Mouse (Mus musculus) megakaryocyte, embryonic 14.5 days (primary cell): ENCODE results near the gene Rab25. TPM values are rescaled to one million over a fixed set of nuclear protein-coding genes. Genes with fewer than 3 reads are reported as not detected.
A peak's percentile ranks its signal among the peaks of the same experiment; 100 is the strongest.

Experiments used
- H3K27me3 ChIP-seq: replicated peaks from 2 replicates; pipeline ENCODE3; 2012; ENCODE audit warnings: inconsistent platforms
- H3K36me3 ChIP-seq: replicated peaks from 2 replicates; pipeline ENCODE3; 2012; ENCODE audit warnings: low read length, inconsistent platforms, mixed read lengths
- H3K4me1 ChIP-seq: 2 replicates; pipeline ENCODE4 v1.6.1; 2012; ENCODE audit warnings: inconsistent platforms
- H3K4me3 ChIP-seq: replicated peaks from 2 replicates; pipeline ENCODE3; 2012; ENCODE audit warnings: moderate library complexity, mild to moderate bottlenecking, inconsistent platforms
- H3K9me3 ChIP-seq: 2 replicates; pipeline ENCODE4 v1.6.1; 2012; ENCODE audit warnings: inconsistent platforms
- FLI1 ChIP-seq: IDR thresholded peaks from 2 replicates; pipeline ENCODE4 v1.6.1; 2012; ENCODE audit warnings: low read length, inconsistent platforms, mixed read lengths
- GATA1 ChIP-seq: IDR thresholded peaks from 3 replicates; pipeline ENCODE4 v1.6.1; 2012; ENCODE audit warnings: mixed read lengths, low read length, inconsistent platforms, borderline replicate concordance
- polyA plus RNA-seq: library from polyadenylated mRNA; stranded (reverse); fragments of >175 nt; gene quantifications from 2 replicates; pipeline ENCODE4 v1.2.3, GENCODE M21; 2012; ENCODE audit warnings: low replicate concordance; ENCODE audit not compliant: insufficient read depth

Rab25 gene
- polyA plus RNA-seq, 1 experiment: 0.51 TPM

DNA sequence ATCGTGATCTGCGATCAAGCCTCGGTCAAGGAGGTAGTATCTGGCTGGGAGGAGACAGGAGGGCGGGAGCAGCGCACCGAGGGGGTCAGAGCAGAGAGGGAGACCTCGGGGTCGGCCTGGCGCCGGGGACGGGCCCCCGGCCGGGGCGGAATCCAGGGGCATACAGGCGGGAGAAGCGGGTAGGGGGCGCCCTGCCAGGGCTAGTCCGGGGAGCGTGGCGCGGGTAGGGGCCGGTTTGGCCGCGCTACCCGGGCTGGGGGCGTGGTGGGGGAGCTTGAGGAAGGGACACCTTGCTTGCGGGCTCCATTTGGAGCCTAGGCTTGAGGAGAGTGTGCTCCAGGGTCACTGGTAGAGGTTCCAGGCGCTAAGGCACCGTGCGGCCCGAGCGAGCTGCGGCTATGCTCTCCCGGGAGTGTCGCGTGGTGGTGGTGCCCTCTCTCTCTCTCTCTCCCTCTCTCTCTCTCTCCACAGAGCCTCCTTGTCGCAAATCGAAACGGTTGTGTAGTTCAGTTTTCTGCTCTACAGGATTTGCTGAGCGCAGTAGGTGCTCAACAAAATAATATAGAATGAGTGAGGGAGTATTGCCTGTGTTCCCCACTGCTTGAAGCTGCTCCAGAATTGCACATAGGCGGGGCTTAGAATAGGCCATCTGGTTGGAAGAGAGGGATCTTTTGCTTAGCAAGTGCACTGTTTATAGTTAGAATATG is 5.9 kb upstream of the Rab25 start:
- peaks cover 59% of the 10 kb centered on the region for H3K36me3 ChIP-seq
- H3K4me3 ChIP-seq: peak overlapping the region; percentile 100
- peaks cover 49% of the 10 kb centered on the region for H3K4me1 ChIP-seq
- H3K27me3 ChIP-seq: no peaks in the 10 kb centered on the region
- no peaks in the 10 kb centered on the region for H3K9me3 ChIP-seq
- TF ChIP-seq GATA1: no peak
- TF ChIP-seq FLI1: no peak

DNA sequence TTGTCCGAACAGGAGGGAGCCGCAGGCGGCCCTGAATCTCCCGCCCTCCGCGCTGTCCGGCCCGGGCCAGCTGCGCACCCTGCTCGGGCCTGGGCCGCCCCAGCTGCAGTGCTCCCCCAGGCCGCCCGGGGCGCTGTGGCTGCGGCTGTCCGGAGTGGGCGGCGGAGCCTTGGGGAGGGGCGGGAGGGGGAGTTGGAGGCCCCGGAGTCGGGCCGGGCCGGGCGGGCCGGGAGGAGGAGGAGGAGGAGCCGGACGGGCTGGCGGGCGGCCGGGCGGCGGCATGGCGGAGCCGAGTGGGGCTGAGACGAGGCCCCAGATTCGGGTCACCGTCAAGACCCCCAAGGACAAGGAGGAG is 5.4 kb upstream of the Rab25 start, which contains the start of gene Ubqln4:
Gene Ubqln4, plus strand, starts transcription at position 234 of the 355 bp plus-strand sequence.
- peaks cover 49% of the 10 kb centered on the region for H3K4me1 ChIP-seq

DNA sequence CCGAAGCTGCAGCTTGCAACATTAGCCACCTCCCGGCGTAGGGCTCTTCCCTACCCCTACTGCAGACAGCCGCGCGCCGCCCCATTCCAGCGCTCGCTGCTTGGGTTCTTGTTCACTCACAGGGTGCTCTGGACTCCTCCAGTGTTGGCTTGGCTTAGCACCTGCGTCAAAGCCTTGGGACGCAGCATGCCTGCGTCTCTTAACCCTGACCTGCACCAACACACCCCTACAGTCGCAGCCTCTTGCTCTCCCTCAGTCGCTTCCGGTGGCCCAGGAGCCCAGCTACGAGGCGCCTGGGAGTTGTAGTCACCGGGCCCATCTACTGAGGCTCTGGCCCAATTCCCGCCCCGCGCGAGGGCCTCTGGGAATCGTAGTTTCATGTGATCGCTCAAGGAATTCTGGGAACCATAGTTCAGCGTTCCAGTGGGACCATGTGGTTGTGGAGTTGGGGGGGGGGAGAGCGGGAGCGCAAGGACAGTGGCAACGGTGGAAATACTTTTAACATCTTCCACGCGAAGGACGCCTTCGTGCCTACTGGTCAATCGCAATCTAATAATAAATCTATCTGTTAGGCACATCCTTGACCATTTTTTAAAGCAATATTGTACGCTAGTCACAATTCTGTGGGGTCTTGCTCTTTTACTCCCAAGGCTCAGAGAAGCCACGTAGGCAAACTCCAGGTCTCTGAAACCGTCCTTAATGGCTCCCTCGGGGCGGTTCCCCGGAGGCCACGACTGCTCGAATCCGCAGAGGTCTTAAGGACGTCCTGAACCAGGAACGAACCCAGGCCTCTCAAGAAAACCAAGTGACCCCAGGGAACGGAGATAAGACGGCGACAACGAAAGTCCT is 4.8 kb upstream of the Rab25 start, which contains the start of gene Lamtor2:
Gene Lamtor2, minus strand, starts transcription at position 399 of the 849 bp plus-strand sequence.
- TF ChIP-seq FLI1 (peak; percentile 35; the same call in 1 of the 2 replicates), GATA1 (no peak)
- H3K4me1 ChIP-seq: peaks cover 49% of the 10 kb centered on the region

More for the DNA sequence above, 5.4 kb upstream of the Rab25 start, which contains the start of gene Ubqln4:
- Histone ChIP-seq H3K36me3 (peaks cover 60% of the 10 kb centered on the region), H3K27me3 (no peaks in the 10 kb centered on the region), H3K9me3 (no peaks in the 10 kb centered on the region), H3K4me3 (peak within 1 kb of the TSS; percentile 100)
- TF ChIP-seq GATA1: no peak
- no peak for TF ChIP-seq FLI1

DNA sequence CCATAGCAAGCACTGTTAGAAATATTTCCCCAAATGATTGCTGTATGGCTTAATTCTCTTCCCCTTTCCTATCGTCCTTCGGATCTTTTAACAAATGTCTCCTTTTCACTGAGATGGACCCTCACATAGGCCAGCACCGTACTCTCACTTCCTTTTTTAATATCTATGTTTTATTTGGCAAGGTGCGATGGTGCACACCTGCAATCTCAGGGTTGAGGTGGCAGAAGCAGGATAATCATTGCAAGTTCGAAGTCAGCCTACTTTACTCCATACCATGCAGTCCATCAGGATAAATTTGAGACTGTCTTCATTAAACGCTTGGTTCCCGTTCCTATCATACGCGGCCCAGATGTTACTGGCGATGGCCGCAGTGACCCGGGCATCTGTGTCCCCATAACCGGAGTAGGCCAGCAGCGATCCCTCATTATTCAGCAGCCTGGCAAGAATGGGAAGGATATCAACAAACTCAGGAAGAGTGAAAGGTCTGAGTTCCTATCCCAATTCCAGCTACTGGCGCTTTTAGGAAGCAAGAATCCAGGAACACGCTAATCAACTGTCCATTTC is 4.1 kb upstream of the Rab25 start:
- TF ChIP-seq GATA1: no peak
- Histone ChIP-seq H3K4me3 (peak overlapping the region; percentile 100), H3K4me1 (peaks cover 51% of the 10 kb centered on the region), H3K9me3 (no peaks in the 10 kb centered on the region), H3K36me3 (peaks cover 58% of the 10 kb centered on the region), H3K27me3 (no peaks in the 10 kb centered on the region)

More for the DNA sequence above, 4.8 kb upstream of the Rab25 start, which contains the start of gene Lamtor2:
- Histone ChIP-seq H3K36me3 (peaks cover 60% of the 10 kb centered on the region), H3K9me3 (no peaks in the 10 kb centered on the region), H3K4me3 (peak within 1 kb of the TSS; percentile 100), H3K27me3 (no peaks in the 10 kb centered on the region)

DNA sequence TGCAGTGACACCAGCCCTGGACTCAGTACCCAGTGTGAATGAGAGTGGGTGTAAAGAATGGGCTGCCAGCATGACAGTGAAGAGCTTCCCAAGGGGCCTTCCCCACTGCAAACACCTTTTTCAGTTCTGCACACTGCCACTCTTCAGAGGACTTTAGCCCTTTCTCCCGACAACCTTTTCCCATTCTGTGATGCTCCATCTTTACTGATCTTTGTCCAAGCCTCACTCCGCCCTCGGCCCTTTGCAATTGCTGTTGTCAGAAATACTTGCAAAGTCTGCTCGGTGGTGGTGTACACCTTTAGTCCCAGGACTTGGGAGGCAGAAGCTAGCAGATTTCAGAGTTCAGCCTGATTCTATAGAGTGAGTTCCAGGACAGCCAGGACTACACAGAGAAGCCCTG is 3.5 kb upstream of the Rab25 start:
- Histone ChIP-seq H3K4me3 (peak overlapping the region; percentile 100), H3K4me1 (peaks cover 53% of the 10 kb centered on the region)

DNA sequence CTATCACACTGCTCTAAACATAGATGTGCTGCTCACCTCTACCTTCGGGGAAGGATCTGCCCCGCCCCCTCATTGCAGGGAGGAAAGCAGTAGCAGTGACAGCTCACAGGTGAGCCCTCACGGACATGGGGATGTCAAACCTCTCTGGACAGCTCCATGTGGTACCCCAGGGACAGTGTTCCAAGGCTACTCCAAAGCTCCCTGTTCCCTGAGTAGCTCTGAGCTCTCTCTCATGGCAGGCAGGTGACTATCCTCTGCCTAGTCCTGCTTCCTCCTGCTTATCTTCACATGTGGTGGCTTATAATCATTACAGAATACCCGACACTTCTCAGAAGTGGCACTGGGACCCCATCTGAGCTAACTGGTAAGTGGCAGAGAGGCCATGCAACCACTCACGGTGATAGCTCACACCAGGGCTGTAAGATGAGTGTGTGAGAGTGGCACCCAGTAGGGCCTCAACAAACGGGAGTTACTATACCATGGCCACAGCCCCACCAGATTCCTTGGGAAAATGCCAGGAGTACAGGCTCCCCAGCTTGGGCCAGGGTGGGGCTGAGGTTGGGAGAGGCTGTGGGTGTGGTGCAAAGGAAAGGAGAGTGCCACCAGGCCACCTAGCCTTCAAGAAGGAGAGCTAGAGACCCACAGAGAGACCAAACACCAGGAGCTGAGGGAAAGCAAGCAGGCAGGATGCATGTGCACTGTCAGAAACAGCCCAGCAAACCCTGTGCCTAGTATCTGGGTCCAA is 1.3 kb downstream of the Rab25 start:
- TF ChIP-seq GATA1 (no peak), FLI1 (no peak)
- Histone ChIP-seq H3K4me1 (peaks cover 71% of the 10 kb centered on the region), H3K36me3 (peaks cover 47% of the 10 kb centered on the region), H3K9me3 (no peaks in the 10 kb centered on the region), H3K27me3 (no peaks in the 10 kb centered on the region), H3K4me3 (no peak overlapping the region)

More for the DNA sequence above, 3.5 kb upstream of the Rab25 start:
- H3K36me3 ChIP-seq: peaks cover 57% of the 10 kb centered on the region
- H3K27me3 ChIP-seq: no peaks in the 10 kb centered on the region
- no peak for TF ChIP-seq GATA1
- no peak for TF ChIP-seq FLI1
- no peaks in the 10 kb centered on the region for H3K9me3 ChIP-seq

DNA sequence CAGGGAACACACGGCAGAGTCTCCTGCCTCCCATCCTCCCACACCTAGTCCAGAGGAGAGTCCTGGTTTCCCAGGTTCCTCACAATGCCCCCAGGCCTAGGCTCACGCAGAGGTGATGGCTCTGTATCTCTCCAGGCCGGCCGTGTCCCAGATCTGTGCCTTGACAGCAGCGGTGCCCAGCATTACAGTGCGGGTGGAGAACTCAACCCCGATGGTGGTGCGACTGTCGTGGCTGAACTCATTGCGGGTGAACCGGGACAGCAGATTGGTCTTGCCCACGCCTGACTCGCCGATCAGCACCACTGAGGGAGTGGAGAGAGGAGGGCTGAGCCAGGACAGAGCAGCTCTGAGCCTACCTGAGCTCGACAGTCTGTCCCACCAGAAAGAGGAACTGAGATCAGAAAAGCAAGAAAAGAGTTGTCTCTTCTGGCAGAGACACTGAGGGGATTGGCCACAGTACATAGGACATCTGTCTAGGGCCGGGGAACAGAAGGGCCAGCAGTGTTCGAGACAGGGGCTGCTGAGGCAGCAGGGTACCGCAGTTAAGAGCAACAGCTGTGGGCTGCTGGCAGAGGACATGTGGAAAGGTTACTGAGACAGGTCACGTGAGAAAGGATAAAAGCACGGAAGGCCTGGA is 3.0 kb downstream of the Rab25 start:
- peak overlapping the region; percentile 48 for H3K4me3 ChIP-seq
- TF ChIP-seq FLI1 (no peak), GATA1 (no peak)
- H3K27me3 ChIP-seq: no peaks in the 10 kb centered on the region
- H3K4me1 ChIP-seq: peaks cover 64% of the 10 kb centered on the region
- no peaks in the 10 kb centered on the region for H3K9me3 ChIP-seq
- H3K36me3 ChIP-seq: peaks cover 36% of the 10 kb centered on the region

DNA sequence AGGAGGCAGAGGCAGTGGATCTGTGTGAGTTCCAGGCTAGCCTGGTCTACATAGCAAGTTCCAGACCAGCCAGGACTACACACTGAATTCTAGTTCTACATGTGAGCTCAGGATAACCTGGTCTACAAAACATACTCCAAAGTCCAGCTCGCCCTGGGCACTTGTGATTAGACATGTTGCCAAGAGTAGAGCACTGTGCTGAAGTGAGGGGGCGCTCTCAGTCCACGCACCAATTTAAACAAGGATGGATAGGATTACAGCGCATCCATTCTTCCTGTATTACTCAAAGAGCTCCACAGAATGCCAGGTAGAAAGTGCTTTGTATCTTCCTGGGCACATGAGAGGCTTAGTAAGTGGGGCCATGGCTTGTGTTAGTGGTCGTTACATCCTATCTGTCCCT is 3.6 kb downstream of the Rab25 start:
- TF ChIP-seq GATA1 (no peak), FLI1 (no peak)
- Histone ChIP-seq H3K9me3 (no peaks in the 10 kb centered on the region), H3K36me3 (peaks cover 31% of the 10 kb centered on the region), H3K4me1 (peaks cover 63% of the 10 kb centered on the region), H3K4me3 (no peak overlapping the region), H3K27me3 (no peaks in the 10 kb centered on the region)

DNA sequence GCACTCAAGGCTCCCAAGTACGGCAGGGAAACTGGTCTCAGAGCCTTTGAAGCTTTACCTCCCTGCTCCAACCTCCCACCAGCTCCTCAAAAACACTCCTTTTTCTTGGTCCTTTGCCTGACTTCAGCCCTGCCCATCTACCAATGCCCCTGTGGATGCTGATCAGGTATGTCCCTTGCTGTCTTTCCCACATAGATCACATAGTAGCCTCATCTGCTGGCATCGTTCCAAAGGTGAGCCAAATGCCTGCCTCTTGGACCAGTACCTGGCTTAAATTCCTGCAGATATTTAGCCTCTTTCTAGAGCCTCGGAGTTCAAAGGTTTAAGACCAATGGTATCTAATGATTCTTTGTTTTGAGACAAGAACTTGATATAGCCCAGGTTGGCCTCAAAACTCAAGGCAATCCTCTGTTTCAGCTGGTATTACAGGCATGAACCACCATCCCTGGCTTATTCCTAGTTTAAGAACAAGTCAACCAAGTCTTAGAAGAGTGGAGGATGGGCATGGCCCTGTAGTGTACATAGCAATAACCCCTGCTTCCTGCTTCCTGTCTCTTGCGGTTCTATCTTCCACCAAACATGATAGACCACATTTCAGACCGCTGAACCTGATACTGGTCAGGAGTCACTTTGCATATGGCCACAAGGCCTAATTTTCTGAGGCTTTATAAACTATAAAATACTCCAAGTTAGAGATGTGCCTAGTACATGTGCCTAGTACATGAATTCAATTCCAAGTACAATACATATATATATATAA is 4.3 kb downstream of the Rab25 start:
- TF ChIP-seq FLI1: no peak
- no peak for TF ChIP-seq GATA1
- Histone ChIP-seq H3K4me1 (peaks cover 67% of the 10 kb centered on the region), H3K4me3 (no peak overlapping the region), H3K9me3 (no peaks in the 10 kb centered on the region), H3K27me3 (no peaks in the 10 kb centered on the region), H3K36me3 (peaks cover 24% of the 10 kb centered on the region)
